Mouse (Mus musculus) stomach, embryonic 14.5 days (tissue): ENCODE measurements around the gene Fez2. TPM values are rescaled to one million over a fixed set of nuclear protein-coding genes. Genes with fewer than 3 reads are reported as not detected.

Experiments
- ATAC-seq: fragments of 200-750 bp; cut with Nextera tagmentation; 2 replicates; pipeline ENCODE4 v1.8.0; 2017; ENCODE audit warnings: low read depth, moderate TSS enrichment; ENCODE audit not compliant: insufficient number of reproducible peaks, insufficient read depth, low FRiP score
- H3K27ac ChIP-seq: fragments of 300-500 bp; sonication (generic); 2 replicates; pipeline ENCODE4 v1.5.1; 2014; ENCODE audit warnings: mild to moderate bottlenecking, low read length, moderate library complexity, mixed read lengths
- H3K27me3 ChIP-seq: fragments of 300-500 bp; sonication (generic); 2 replicates; pipeline ENCODE4 v1.6.1; 2014; ENCODE audit warnings: low read length, control low read depth, mixed read lengths; ENCODE audit not compliant: control insufficient read depth, insufficient read depth
- H3K36me3 ChIP-seq: fragments of 300-500 bp; sonication (generic); 2 replicates; pipeline ENCODE4 v1.6.1; 2014; ENCODE audit warnings: mild to moderate bottlenecking, control low read depth, low read length, moderate library complexity, mixed read lengths; ENCODE audit not compliant: control insufficient read depth, insufficient read depth
- H3K4me1 ChIP-seq: fragments of 300-500 bp; sonication (generic); 2 replicates; pipeline ENCODE4 v1.6.1; 2014; ENCODE audit warnings: low read length, control low read depth, mixed read lengths; ENCODE audit not compliant: control insufficient read depth, insufficient read depth
- H3K4me2 ChIP-seq: fragments of 300-500 bp; sonication (generic); replicated peaks from 2 replicates; pipeline ENCODE4 v1.6.1; 2014; ENCODE audit warnings: low read depth, low read length, control low read depth
- H3K4me3 ChIP-seq: fragments of 300-500 bp; sonication (generic); 2 replicates; pipeline ENCODE4 v1.5.1; 2014; ENCODE audit warnings: low read depth, low read length, control low read depth
- H3K9ac ChIP-seq: fragments of 300-500 bp; sonication (generic); replicated peaks from 2 replicates; pipeline ENCODE4 v1.6.1; 2014; ENCODE audit warnings: low read depth, mild to moderate bottlenecking, control low read depth, low read length, moderate library complexity, mixed read lengths
- H3K9me3 ChIP-seq: fragments of 300-500 bp; sonication (generic); 2 replicates; pipeline ENCODE4 v1.6.1; 2016; ENCODE audit warnings: low read depth, low read length, control low read depth; ENCODE audit not compliant: control insufficient read depth
- WGBS: fragments of 180-500 bp; shearing (Covaris S2); extraction: QIAGEN DNeasy Blood & Tissue Kit; methylation state at CpG from one replicate; pipeline ENCODE4 v1.1.7; 2014; 5-methylcytosine and 5-hydroxymethylcytosine counted together
- polyA plus RNA-seq: library from polyadenylated mRNA; unstranded; fragments of >200 nt; fragmentation: Nextera tagmentation; extraction: Ambion mirVana; gene quantifications from 2 replicates; pipeline ENCODE4 v1.2.1, GENCODE M21; 2014

The Fez2 gene
- polyA plus RNA-seq, 1 experiment from 2014 or later: 45.1 TPM

- 74% methylated on average over 9 of the region's 9 CpGs for WGBS
- no peak overlapping the region for H3K9ac ChIP-seq
- H3K27ac ChIP-seq: no peak overlapping the region
- no peaks in the 10 kb centered on the region for H3K36me3 ChIP-seq
- H3K4me1 ChIP-seq: no peaks in the 10 kb centered on the region
- H3K4me2 ChIP-seq: no peak overlapping the region
- no peak overlapping the region for H3K4me3 ChIP-seq
- H3K9me3 ChIP-seq: no peaks in the 10 kb centered on the region
- peak; percentile 77 for ATAC-seq
- no peaks in the 10 kb centered on the region for H3K27me3 ChIP-seq
Measured at GRCm38 (mm10) chr17:78388101-78388847, 29.7 kb downstream of the Fez2 start.

DNA sequence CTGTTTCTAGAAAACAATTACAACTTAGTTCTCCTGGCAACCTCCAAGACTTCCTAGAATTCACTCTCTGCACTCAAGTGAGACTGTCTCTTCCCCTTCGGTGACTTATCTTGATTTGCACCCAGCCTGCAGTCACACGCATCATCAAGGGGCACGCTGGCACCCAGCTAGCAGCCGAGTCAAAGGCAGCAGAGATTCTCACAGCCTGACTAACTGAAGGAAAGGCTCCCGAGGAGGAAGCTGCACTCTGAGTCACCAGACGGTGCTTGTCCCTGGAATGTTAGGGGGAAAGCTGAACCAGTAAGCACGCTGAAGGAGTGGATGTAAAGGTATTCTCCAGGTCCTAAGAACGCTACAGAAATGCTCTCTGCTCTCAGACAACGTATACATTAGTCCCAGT lies 30.3 kb downstream of the Fez2 start:
- no peak overlapping the region for H3K9ac ChIP-seq

DNA sequence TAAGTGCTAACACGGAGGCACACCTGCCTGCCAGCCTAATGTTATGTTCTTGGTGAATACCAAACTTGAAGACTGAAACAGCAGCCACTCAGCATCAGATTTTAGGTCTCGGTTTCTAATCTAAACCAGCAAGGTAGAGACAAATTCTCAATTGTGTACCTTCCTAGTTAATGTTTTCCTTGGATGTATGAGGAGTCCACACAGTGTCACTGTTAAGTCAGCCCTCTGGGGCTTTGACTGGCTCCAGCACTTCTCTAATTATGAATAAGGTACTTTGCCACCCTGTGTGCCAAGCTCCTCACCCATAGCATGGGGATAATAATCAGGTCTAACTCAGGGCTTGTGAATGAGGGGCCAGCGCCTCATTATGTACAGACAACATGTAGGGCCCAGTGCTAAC lies 35.6 kb downstream of the Fez2 start:
- H3K4me1 ChIP-seq: no peaks in the 10 kb centered on the region
- peaks cover 8% of the 10 kb centered on the region for H3K36me3 ChIP-seq
- H3K27ac ChIP-seq: no peak overlapping the region
- 84% methylated on average over 3 of the region's 3 CpGs for WGBS
- no peaks in the 10 kb centered on the region for H3K9me3 ChIP-seq
- ATAC-seq: no peak
- H3K4me3 ChIP-seq: no peak overlapping the region
- no peaks in the 10 kb centered on the region for H3K27me3 ChIP-seq
- H3K9ac ChIP-seq: no peak overlapping the region
- no peak overlapping the region for H3K4me2 ChIP-seq

More for the DNA sequence above, 30.3 kb downstream of the Fez2 start:
- Histone ChIP-seq H3K27ac (no peak overlapping the region), H3K9me3 (no peaks in the 10 kb centered on the region), H3K27me3 (no peaks in the 10 kb centered on the region), H3K36me3 (no peaks in the 10 kb centered on the region), H3K4me1 (no peaks in the 10 kb centered on the region), H3K4me3 (no peak overlapping the region), H3K4me2 (no peak overlapping the region)
- no peak for ATAC-seq
- 74% methylated on average over 9 of the region's 9 CpGs for WGBS

- no peak overlapping the region for H3K4me2 ChIP-seq
- 62% methylated on average over 11 of the region's 11 CpGs for WGBS
- no peak for ATAC-seq
Measured at GRCm38 (mm10) chr17:78379730-78380245, 38.2 kb downstream of the Fez2 start.

DNA sequence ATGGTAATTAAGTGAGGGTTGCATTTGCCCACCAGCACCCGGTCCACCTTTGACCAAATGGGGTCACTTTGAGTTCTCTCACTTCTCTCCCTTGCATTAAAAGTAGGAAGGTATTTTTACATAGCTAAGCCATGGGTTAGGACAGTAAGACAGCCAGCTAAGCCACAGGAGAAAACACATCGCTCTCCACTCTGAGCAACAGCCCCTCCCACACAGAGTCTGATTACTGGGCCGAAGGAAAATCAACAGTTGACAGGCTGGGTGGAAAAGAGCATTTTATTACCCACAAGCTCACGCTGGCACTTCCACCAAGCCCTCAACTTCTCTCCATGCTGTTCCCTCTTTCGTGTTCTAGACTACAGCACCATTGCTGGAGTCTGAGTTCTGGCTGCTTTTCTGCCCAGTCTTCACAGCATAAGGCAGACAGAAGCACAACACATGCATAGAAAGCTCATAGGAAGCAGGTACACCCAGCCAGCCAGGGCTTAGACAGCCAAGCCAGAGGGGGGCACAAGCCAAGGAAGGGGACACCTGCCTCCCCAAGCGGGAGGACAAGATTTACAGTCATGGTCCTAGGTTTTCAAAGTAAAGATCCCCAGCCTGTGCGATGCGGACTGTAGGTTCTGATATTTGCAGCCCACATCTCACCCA lies 38.7 kb downstream of the Fez2 start:
- 78% methylated on average over 8 of the region's 8 CpGs for WGBS

More at GRCm38 (mm10) chr17:78379730-78380245, 38.2 kb downstream of the Fez2 start:
- Histone ChIP-seq H3K27ac (no peak overlapping the region), H3K9ac (no peak overlapping the region), H3K27me3 (no peaks in the 10 kb centered on the region), H3K4me3 (no peak overlapping the region), H3K4me1 (no peaks in the 10 kb centered on the region), H3K36me3 (peaks cover 8% of the 10 kb centered on the region), H3K9me3 (no peaks in the 10 kb centered on the region)

DNA sequence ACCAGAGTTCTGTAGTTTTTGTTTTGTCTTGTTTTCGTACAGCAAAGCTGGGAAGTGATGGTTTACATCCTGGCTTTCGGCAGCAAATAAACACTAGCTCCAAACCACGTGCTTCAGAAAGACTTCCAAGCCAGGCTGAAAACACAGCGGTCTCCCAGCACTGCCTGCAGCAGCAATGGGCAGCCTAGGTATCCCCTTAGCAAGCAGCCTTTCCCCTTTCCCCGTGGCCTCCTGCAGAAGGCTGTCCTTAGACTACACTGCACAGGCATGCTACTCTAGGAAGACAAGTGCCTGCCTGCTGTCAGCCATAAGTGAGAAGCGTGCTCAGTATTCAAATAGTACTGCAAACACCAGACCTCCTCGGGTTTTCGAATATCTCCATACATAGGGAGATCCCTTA lies 41.4 kb downstream of the Fez2 start:
- Histone ChIP-seq H3K36me3 (peaks cover 7% of the 10 kb centered on the region), H3K9ac (no peak overlapping the region), H3K27ac (no peak overlapping the region), H3K9me3 (no peaks in the 10 kb centered on the region), H3K4me1 (no peaks in the 10 kb centered on the region), H3K4me2 (no peak overlapping the region), H3K27me3 (no peaks in the 10 kb centered on the region), H3K4me3 (no peak overlapping the region)
- no peak for ATAC-seq
- WGBS: 60% methylated on average over 8 of the region's 8 CpGs

More for the DNA sequence above, 38.7 kb downstream of the Fez2 start:
- Histone ChIP-seq H3K4me2 (no peak overlapping the region), H3K36me3 (peaks cover 8% of the 10 kb centered on the region), H3K27me3 (no peaks in the 10 kb centered on the region), H3K27ac (no peak overlapping the region), H3K9me3 (no peaks in the 10 kb centered on the region), H3K4me3 (no peak overlapping the region), H3K9ac (no peak overlapping the region), H3K4me1 (no peaks in the 10 kb centered on the region)
- ATAC-seq: no peak

- Histone ChIP-seq H3K9me3 (no peaks in the 10 kb centered on the region), H3K4me1 (no peaks in the 10 kb centered on the region), H3K27me3 (no peaks in the 10 kb centered on the region), H3K9ac (no peak overlapping the region), H3K27ac (no peak overlapping the region; the same call in 1 of the 2 replicates), H3K36me3 (peaks cover 7% of the 10 kb centered on the region), H3K4me2 (no peak overlapping the region), H3K4me3 (no peak overlapping the region)
- WGBS: 76% methylated on average over 10 of the region's 10 CpGs
- no peak for ATAC-seq
Measured at GRCm38 (mm10) chr17:78374756-78375155, 43.2 kb downstream of the Fez2 start.

DNA sequence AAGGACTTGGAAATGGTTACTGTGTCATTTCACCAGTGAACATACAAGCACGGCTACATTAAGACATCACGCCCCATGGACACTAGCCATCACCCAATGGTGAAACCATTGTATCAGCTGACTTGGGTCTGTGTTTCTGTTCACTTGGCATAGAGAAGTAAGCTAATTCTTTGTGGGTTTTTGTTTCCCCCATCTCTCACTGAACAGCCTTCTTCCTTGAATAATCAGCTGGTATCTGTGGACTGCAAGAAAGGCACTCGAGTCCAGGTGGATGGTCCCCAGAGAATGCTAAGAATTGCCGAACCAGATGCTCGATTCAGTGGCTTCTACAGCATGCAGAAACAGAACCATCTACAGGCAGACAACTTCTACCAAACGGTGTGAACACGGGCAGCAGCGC lies 44.1 kb downstream of the Fez2 start:
- WGBS: 92% methylated on average over 8 of the region's 8 CpGs
- peaks cover 7% of the 10 kb centered on the region for H3K36me3 ChIP-seq

More for the DNA sequence above, 44.1 kb downstream of the Fez2 start:
- Histone ChIP-seq H3K27me3 (no peaks in the 10 kb centered on the region), H3K4me1 (no peaks in the 10 kb centered on the region), H3K27ac (no peak overlapping the region), H3K9me3 (no peaks in the 10 kb centered on the region), H3K9ac (no peak overlapping the region), H3K4me2 (no peak overlapping the region), H3K4me3 (no peak overlapping the region)
- ATAC-seq: no peak
